Mouse (Mus musculus) hindbrain, embryonic 15.5 days (tissue): ENCODE measurements around the gene Dgkb. TPM values are rescaled to one million over a fixed set of nuclear protein-coding genes. Genes with fewer than 3 reads are reported as not detected.

Experiments used
- ATAC-seq: fragments of 200-750 bp; cut with Nextera tagmentation; 2 replicates; pipeline ENCODE4 v1.8.0; 2017; ENCODE audit warnings: low read depth, moderate number of reproducible peaks, moderate TSS enrichment; ENCODE audit not compliant: low FRiP score
- H3K27ac ChIP-seq: fragments of 300-500 bp; sonication (generic); replicated peaks from 2 replicates; pipeline ENCODE4 v1.5.1; 2015; ENCODE audit warnings: mild to moderate bottlenecking, inconsistent platforms
- H3K27me3 ChIP-seq: fragments of 300-500 bp; sonication (generic); 2 replicates; pipeline ENCODE4 v1.6.1; 2015; ENCODE audit warnings: control low read depth, inconsistent platforms
- H3K36me3 ChIP-seq: fragments of 300-500 bp; sonication (generic); 2 replicates; pipeline ENCODE4 v1.6.1; 2015; ENCODE audit warnings: control low read depth, inconsistent platforms
- H3K4me1 ChIP-seq: fragments of 300-500 bp; sonication (generic); replicated peaks from 2 replicates; pipeline ENCODE4 v1.6.1; 2015; ENCODE audit warnings: control low read depth, inconsistent platforms
- H3K4me2 ChIP-seq: fragments of 300-500 bp; sonication (generic); 2 replicates; pipeline ENCODE4 v1.6.1; 2015; ENCODE audit warnings: moderate library complexity, mild to moderate bottlenecking, inconsistent platforms
- H3K4me3 ChIP-seq: fragments of 300-500 bp; sonication (generic); 2 replicates; pipeline ENCODE4 v1.5.1; 2015; ENCODE audit warnings: mild to moderate bottlenecking, inconsistent platforms
- H3K9ac ChIP-seq: fragments of 300-500 bp; sonication (generic); 2 replicates; pipeline ENCODE4 v1.6.1; 2015; ENCODE audit warnings: inconsistent platforms
- H3K9me3 ChIP-seq: fragments of 300-500 bp; sonication (generic); 2 replicates; pipeline ENCODE4 v1.6.1; 2016; ENCODE audit warnings: control low read depth, inconsistent platforms
- WGBS: fragments of 180-500 bp; shearing (Covaris S2); methylation state at CpG from one replicate; pipeline ENCODE4 v1.1.7; 2015; 5-methylcytosine and 5-hydroxymethylcytosine counted together
- polyA plus RNA-seq: library from polyadenylated mRNA; unstranded; fragments of >200 nt; fragmentation: Nextera tagmentation; extraction: Ambion mirVana; gene quantifications from 2 replicates; pipeline ENCODE4 v1.2.1, GENCODE M21; 2015

Gene Dgkb
- polyA plus RNA-seq, 1 experiment from 2014 or later: 6.7 TPM

GRCm38 (mm10) chr12:38545431-38545830, 727.9 kb downstream of the Dgkb start:
- ATAC-seq: no peak
- no peak overlapping the region for H3K9ac ChIP-seq
- H3K4me1 ChIP-seq: no peaks in the 10 kb centered on the region
- no peaks in the 10 kb centered on the region for H3K9me3 ChIP-seq
- no peaks in the 10 kb centered on the region for H3K27me3 ChIP-seq
- no peak overlapping the region for H3K4me2 ChIP-seq
- H3K27ac ChIP-seq: no peak overlapping the region
- H3K4me3 ChIP-seq: no peak overlapping the region
- H3K36me3 ChIP-seq: no peaks in the 10 kb centered on the region
- 83% methylated on average over 4 of the region's 4 CpGs for whole genome bisulfite sequencing

- Histone ChIP-seq H3K27me3 (no peaks in the 10 kb centered on the region), H3K9ac (no peak overlapping the region), H3K4me3 (no peak overlapping the region), H3K4me2 (no peak overlapping the region), H3K9me3 (no peaks in the 10 kb centered on the region), H3K36me3 (no peaks in the 10 kb centered on the region), H3K4me1 (no peaks in the 10 kb centered on the region), H3K27ac (no peak overlapping the region)
- ATAC-seq: no peak
- WGBS: 74% methylated on average over 6 of the region's 6 CpGs
These were observed 759.6 kb downstream of the Dgkb start for GRCm38 (mm10) chr12:38577141-38577540.

- no peak for ATAC-seq
- H3K27me3 ChIP-seq: no peaks in the 10 kb centered on the region
- H3K27ac ChIP-seq: no peak overlapping the region
- no peaks in the 10 kb centered on the region for H3K4me1 ChIP-seq
- H3K9me3 ChIP-seq: no peaks in the 10 kb centered on the region
- WGBS: 31% methylated on average over 5 of the region's 5 CpGs
- H3K9ac ChIP-seq: no peak overlapping the region
- H3K4me2 ChIP-seq: no peak overlapping the region
- no peak overlapping the region for H3K4me3 ChIP-seq
- no peaks in the 10 kb centered on the region for H3K36me3 ChIP-seq
These were observed 761.8 kb downstream of the Dgkb start for GRCm38 (mm10) chr12:38579191-38579817.

DNA sequence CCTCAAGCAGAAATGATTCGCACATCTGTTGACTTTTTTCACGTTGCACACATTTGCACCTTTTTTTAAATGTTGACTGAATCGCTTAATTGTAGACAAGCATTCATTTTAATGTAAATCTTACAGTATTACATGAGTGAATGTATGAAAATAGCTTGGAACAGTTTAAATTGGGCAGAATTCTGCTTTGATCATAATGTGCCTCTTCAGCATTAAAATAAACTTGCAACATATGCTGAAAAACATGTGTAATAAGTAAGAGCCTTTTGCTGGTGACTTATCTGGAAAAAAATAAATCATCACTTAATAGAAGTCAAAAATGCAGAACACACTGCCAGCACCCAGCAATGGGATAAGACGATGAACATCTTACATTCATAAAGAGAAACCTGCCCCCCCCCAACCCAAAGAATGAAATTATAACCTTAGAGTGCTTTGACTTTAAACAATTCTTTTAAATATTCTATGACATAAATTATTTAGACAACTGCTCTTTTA, 768.9 kb downstream of the Dgkb start:
- Histone ChIP-seq H3K4me1 (no peaks in the 10 kb centered on the region), H3K27me3 (no peaks in the 10 kb centered on the region), H3K9me3 (no peaks in the 10 kb centered on the region), H3K9ac (no peak overlapping the region), H3K27ac (no peak overlapping the region), H3K36me3 (no peaks in the 10 kb centered on the region), H3K4me3 (no peak overlapping the region), H3K4me2 (no peak overlapping the region)
- no peak for ATAC-seq
- WGBS: 83% methylated on average over 4 of the region's 4 CpGs

DNA sequence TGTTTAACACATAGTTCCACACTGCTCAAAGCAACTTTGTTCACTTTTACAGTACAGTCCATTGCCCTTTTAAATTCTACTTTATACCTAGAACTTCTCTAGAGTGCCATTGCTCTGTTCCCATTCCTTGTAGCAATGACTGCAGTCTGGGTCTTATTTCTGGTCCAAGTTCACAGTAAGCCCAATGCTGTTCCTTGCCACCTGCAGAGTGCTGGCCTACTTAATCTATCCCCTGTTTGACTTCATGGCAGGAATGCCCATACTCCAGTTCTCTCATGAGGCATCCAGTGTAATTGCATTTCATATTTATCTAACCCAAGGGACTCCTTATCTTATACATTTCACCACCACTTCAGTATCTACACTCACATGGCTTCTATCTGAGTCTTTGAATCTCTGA, 772.4 kb downstream of the Dgkb start:
- no peak overlapping the region for H3K27ac ChIP-seq
- H3K4me2 ChIP-seq: no peak overlapping the region
- no peaks in the 10 kb centered on the region for H3K36me3 ChIP-seq
- no peak for ATAC-seq
- H3K4me1 ChIP-seq: no peaks in the 10 kb centered on the region
- H3K9ac ChIP-seq: no peak overlapping the region
- no peak overlapping the region for H3K4me3 ChIP-seq
- no peaks in the 10 kb centered on the region for H3K9me3 ChIP-seq
- no peaks in the 10 kb centered on the region for H3K27me3 ChIP-seq

GRCm38 (mm10) chr12:38593653-38594052, 776.1 kb downstream of the Dgkb start:
- ATAC-seq: no peak
- H3K4me3 ChIP-seq: no peak overlapping the region

GRCm38 (mm10) chr12:38594055-38594454, 776.5 kb downstream of the Dgkb start:
- WGBS: 35% methylated on average over 3 of the region's 3 CpGs
- H3K27me3 ChIP-seq: no peaks in the 10 kb centered on the region
- 0 out of 2 replicates have a peak, but pooled peaks cover 5% of the 10 kb centered on the region for H3K4me1 ChIP-seq
- no peak overlapping the region for H3K9ac ChIP-seq
- H3K27ac ChIP-seq: no peak overlapping the region
- no peak overlapping the region for H3K4me2 ChIP-seq
- no peaks in the 10 kb centered on the region for H3K9me3 ChIP-seq
- ATAC-seq: no peak
- H3K36me3 ChIP-seq: no peaks in the 10 kb centered on the region
- no peak overlapping the region for H3K4me3 ChIP-seq

More at GRCm38 (mm10) chr12:38593653-38594052, 776.1 kb downstream of the Dgkb start:
- H3K27ac ChIP-seq: no peak overlapping the region
- no peaks in the 10 kb centered on the region for H3K36me3 ChIP-seq
- H3K4me1 ChIP-seq: 0 out of 2 replicates have a peak, but pooled peaks cover 5% of the 10 kb centered on the region
- H3K9me3 ChIP-seq: no peaks in the 10 kb centered on the region
- no peak overlapping the region for H3K4me2 ChIP-seq
- H3K27me3 ChIP-seq: no peaks in the 10 kb centered on the region
- 92% methylated on average over 2 of the region's 2 CpGs for WGBS
- no peak overlapping the region for H3K9ac ChIP-seq

DNA sequence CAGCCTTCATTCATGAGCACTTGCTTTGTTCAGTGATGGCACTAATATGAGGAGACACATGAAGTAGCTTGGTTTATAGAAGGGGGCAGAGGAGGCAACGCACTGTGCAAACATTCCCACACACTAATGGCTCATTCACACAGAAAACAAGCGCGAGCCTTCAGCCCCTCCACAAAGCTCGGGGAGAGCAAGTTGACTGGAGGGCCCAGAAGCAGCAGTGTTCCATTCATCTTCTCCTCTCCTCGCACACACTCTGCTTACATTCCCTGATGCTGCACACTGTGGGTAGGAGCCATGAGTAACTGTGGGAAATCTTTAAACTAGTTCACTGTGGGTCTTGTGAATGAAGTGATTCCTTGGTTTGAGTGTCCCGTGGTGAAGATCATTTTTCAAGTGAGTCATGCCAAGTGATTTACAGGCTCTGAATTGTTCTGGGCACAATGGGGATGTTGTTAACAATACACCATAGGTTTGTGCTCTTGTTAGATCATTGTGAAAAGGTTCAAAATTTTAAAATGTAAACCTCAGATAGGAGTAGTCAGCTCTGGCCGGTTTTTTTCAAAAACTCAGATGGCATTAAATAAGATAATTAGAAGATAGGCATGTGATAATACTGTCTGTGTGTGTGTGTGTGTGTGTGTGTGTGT, 779.0 kb downstream of the Dgkb start:
- WGBS: 10% methylated on average over 7 of the region's 7 CpGs
- 0 out of 2 replicates have a peak, but pooled peaks cover 5% of the 10 kb centered on the region for H3K4me1 ChIP-seq
- no peaks in the 10 kb centered on the region for H3K9me3 ChIP-seq
- no peak overlapping the region for H3K9ac ChIP-seq
- no peaks in the 10 kb centered on the region for H3K27me3 ChIP-seq
- peak; percentile 87 for ATAC-seq
- 0 out of 2 replicates have a peak overlapping the region, but pooled peaks have one; percentile 8 for H3K27ac ChIP-seq
- H3K4me3 ChIP-seq: no peak overlapping the region
- no peak overlapping the region for H3K4me2 ChIP-seq
- H3K36me3 ChIP-seq: no peaks in the 10 kb centered on the region

GRCm38 (mm10) chr12:38598096-38598495, 780.6 kb downstream of the Dgkb start:
- H3K36me3 ChIP-seq: no peaks in the 10 kb centered on the region
- 0 out of 2 replicates have a peak, but pooled peaks cover 5% of the 10 kb centered on the region for H3K4me1 ChIP-seq
- WGBS: 33% methylated on average over 2 of the region's 2 CpGs
- no peak overlapping the region for H3K27ac ChIP-seq
- no peak overlapping the region for H3K4me3 ChIP-seq
- no peak overlapping the region for H3K4me2 ChIP-seq
- H3K9ac ChIP-seq: no peak overlapping the region
- no peaks in the 10 kb centered on the region for H3K9me3 ChIP-seq
- no peak for ATAC-seq
- H3K27me3 ChIP-seq: no peaks in the 10 kb centered on the region

- 92% methylated on average over 3 of the region's 3 CpGs for WGBS
- Histone ChIP-seq H3K27me3 (no peaks in the 10 kb centered on the region), H3K27ac (no peak overlapping the region), H3K9ac (no peak overlapping the region), H3K9me3 (no peaks in the 10 kb centered on the region), H3K4me1 (0 out of 2 replicates have a peak, but pooled peaks cover 5% of the 10 kb centered on the region), H3K4me3 (no peak overlapping the region), H3K4me2 (no peak overlapping the region), H3K36me3 (no peaks in the 10 kb centered on the region)
- ATAC-seq: no peak
These were observed 782.8 kb downstream of the Dgkb start for GRCm38 (mm10) chr12:38600165-38600845.

DNA sequence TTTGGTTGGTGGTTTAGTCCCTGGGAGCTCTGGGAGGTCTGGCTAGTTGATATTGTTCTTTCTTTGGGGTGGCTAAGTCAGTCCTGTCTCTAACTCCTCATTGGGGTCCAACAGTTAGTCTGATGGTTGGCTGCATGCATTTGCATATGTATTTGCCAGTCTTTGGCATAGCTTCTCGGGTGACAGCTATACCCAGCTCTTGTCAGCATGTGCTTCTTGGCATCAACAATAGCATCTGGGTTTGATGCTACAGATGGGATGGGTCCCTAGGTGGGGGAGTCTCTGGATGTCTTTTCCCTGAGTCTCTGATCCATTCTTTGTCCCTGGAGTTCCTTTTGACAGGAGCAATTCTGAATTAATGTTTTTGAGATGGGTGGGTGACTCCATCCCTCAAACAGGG, 790.6 kb downstream of the Dgkb start:
- Histone ChIP-seq H3K36me3 (no peaks in the 10 kb centered on the region), H3K9me3 (no peaks in the 10 kb centered on the region), H3K9ac (no peak overlapping the region), H3K4me1 (no peaks in the 10 kb centered on the region), H3K27me3 (no peaks in the 10 kb centered on the region), H3K4me3 (no peak overlapping the region), H3K4me2 (no peak overlapping the region), H3K27ac (no peak overlapping the region)
- ATAC-seq: no peak
- 61% methylated on average over 1 of the region's 1 CpGs for WGBS

GRCm38 (mm10) chr12:38668265-38668664, 850.7 kb downstream of the Dgkb start:
- Histone ChIP-seq H3K9ac (no peak overlapping the region), H3K9me3 (no peaks in the 10 kb centered on the region)

More at GRCm38 (mm10) chr12:38668265-38668664, 850.7 kb downstream of the Dgkb start:
- H3K27me3 ChIP-seq: no peaks in the 10 kb centered on the region
- no peak overlapping the region for H3K4me2 ChIP-seq
- no peak overlapping the region for H3K4me3 ChIP-seq
- no peaks in the 10 kb centered on the region for H3K36me3 ChIP-seq
- no peak overlapping the region for H3K27ac ChIP-seq
- ATAC-seq: no peak
- WGBS: 78% methylated on average over 3 of the region's 3 CpGs
- H3K4me1 ChIP-seq: no peaks in the 10 kb centered on the region
